In the genomic region with DNA sequence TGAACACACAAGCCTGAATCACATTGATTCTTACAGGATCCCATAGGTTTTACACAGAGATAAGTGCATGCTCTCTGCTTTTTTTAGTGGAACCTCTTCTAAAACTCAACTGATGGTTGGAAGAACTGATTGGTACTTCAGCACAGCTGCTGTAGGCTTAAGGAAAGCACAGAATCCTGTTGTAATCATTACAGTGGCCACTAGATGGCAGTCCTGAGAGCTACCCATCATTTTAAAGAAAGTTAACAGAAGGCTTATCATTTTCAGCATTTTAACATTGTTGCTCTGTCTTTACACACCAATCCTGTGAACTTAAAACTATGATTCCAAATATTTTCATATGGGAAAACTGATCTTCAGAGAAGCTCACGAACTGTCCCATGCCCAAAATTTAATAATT, we compare ENCODE assay signal across 8 mouse cellular contexts.
DNase-seq lines count a peak whose midpoint lies in the region; TF ChIP-seq lines count a peak whose summit lies in the region.

No protein-coding gene starts in this region.

- H3K27ac ChIP-seq in cortical plate, adult 2 months (ENCODE audit: insufficient read depth, low read length), result no peak overlapping the region

- TF ChIP-seq POLR2A in cortical plate, adult 2 months (IDR thresholded peaks at IDR 0.05; ENCODE audit: extremely low read depth, insufficient read depth, low read length), result no peak

- H3K4me3 ChIP-seq in cortical plate, adult 2 months (ENCODE audit: insufficient read depth, low read length), result no peak overlapping the region

- TF ChIP-seq CTCF in cortical plate, adult 2 months (IDR thresholded peaks at IDR 0.05; ENCODE audit: extremely low read depth, insufficient read depth, low read length), result peak; percentile 52; the same call in 1 of the 2 replicates

- peak; percentile 31 for DNase-seq in gastrocnemius, postnatal 10 days
- no peak for DNase-seq in gastrocnemius, postnatal 25 days
- peak; percentile 55 for DNase-seq in urinary bladder, postnatal 25 days (ENCODE audit: low spot score)
- DNase-seq in urinary bladder, adult 2 months (ENCODE audit: low spot score), result no peak
- peak; percentile 44 to 74 for DNase-seq in kidney, postnatal 36 days
- peak; percentile 66 for DNase-seq in lung, postnatal 14 days
- no peak for DNase-seq in spleen, adult 12 weeks (ENCODE audit: low spot score)

- no peaks in the 10 kb centered on the region for H3K4me1 ChIP-seq in cortical plate, adult 2 months (ENCODE audit: control insufficient read depth, insufficient read depth, low read length)

Comparison
In these comparisons a context has a peak if more than half of its experiments do, and no peak if none do; other contexts are left out.
1. DNase-seq: peak in gastrocnemius, postnatal 10 days (single experiment), urinary bladder, postnatal 25 days (single experiment), kidney, postnatal 36 days (2 of 2) and lung, postnatal 14 days (single experiment); none in gastrocnemius, postnatal 25 days (single experiment), urinary bladder, adult 2 months (single experiment) and spleen, adult 12 weeks (single experiment).